Mouse (Mus musculus): ENCODE measurements at regions not wholly inside any gene's neighbourhood (a gene's known extent, or its start where the extent isn't known, plus 50 kb on each side); places are given as distances from the start of the nearest gene placed in this dataset.

DNA sequence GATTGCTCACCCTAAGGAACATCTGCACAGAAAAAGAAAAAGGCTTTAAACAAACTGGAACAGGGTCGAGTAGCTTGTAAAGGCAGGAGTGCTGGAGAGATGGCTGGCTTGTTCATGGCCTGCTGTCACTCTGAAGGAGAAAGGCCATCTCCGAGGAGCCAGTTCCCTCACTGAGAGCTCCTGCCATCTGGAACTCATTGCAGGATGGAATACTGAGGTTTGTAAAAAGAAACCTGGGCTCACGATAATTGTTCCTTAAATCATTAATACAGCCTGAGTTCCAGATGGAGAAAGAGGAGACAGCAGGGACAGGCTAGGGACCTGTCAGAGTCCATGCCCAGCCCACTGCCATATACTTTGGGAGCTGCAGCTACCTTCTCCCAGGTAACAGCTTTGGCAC is 100.8 kb upstream of the Gm12830 start:
- no peak for DNase-seq

DNA sequence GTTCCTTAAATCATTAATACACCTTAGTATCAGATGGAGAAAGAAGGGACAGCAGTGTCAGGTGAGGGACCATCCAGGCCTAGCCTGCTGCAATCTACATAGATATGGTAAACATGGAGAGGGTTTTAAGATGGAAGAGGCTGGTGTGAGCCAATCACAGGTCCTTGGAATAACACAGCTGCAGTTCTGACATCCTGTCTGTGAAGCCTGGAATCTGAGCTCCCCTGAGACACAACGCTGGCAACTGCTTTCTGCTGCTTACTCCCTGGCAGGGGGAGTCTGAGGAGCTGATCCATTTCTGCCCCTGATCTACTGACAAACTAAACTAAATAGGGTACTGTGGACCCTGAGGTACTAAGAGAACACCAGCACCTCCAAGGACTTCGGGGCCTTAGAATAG is 100.1 kb upstream of the Gm12830 start:
- no peak for DNase-seq

DNA sequence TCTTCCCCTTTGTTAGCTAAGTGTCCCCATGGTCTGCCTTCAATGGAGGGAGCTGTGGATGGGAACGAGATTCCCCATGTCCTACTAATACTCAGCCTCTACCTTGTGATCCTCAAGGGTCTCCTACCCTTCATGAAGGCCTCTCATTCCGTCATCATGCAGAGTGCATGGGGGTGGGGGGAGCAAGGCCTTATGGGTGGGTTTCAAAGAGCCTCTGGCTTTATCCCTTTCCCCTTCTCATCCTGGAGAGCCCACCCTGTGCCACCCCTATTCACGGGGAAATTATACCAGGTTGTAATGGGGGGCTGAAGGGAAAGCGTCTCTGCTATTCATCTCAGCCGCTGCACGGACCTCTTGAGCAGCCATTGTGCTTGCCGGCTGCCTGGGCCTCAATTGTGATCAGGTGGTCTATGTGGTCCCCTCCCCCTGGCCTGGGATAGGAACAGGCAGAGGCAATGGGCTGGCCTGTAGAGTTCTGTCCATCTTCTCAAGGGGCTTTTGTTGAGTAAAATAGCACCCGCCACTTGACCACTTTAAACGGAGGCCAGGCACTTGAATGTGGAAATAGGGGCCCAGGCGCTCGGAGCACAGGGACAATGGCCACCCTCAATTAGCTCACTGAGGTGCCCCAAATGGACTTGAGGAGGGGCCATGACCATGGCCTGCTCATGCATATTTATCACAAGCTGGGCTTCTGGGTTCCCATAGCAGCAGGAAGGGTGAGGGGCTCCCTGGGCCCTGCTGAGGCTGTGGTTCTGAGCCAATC is 93.1 kb upstream of the Gm12830 start:
- DNase-seq = no peak

DNA sequence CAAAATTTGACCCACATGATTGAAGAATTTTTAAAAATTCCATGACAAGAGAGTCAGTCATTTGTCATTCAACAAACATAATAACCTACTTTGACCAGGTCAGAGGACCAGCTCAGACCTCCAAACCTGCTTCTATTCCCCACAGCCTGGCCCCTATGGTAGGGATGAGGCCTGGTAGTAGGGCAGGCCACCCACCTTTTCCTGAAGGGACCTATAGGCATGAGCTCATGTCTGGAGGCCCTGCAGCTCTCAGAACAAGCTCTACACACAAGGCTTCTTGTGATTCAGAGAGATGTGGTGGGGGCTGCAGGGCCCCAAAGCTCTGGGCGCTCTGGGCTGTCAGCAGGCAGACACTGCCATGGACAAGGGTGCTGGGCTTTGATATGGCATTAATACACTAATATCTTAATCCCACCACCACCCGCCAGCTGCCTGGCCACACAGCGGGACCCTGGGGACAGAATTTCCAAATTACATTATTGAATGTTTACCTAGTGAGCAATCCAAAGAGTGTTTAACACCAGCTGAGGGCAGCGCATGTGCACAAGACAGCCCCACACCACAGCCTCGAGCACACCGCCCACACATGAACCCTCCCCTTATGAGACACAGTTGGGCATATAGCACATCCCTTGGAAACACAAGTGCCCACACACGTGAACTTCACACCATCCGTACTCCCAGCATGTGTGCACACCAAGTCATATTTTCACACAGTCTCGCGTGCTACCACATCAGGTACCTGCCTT is 88.1 kb upstream of the Gm12830 start:
- DNase-seq = no peak

DNA sequence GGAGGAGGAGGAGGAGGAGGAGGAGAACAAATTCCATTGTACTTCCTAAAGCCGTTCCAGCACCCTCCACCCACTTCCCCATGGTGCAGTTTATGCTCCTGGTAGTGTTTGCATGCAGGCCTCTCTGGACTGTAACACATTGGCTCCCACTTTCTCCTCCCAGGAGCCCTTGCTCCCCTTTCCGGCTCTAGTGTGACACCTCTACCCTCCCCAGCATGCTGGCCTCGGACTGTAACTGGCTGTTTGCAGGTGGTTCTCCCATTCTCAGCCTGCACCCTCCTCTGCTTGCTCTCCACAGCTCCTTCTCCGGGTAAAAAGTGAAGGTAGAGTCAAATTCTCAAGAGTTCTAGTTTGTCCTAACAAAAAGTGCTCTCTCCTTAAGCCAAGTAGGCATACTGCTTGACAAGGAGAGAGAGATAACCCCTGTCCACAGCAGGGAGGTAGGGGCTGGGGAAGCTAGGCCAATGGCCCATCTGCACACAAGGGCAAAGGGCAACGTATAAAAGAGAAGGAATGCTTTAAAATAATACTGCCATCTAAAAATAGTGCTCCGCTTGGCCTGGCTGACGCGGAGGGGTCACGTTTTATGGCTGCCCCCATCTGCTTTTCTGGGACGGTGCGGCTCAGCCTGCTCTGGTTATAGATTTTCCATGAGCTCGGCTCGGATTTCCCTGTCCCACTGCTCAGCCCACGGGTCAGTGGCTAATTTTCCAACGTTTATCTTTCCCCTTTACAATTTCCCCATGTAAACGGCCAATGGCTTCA is 82.4 kb upstream of the Gm12830 start:
- DNase-seq = no peak

DNA sequence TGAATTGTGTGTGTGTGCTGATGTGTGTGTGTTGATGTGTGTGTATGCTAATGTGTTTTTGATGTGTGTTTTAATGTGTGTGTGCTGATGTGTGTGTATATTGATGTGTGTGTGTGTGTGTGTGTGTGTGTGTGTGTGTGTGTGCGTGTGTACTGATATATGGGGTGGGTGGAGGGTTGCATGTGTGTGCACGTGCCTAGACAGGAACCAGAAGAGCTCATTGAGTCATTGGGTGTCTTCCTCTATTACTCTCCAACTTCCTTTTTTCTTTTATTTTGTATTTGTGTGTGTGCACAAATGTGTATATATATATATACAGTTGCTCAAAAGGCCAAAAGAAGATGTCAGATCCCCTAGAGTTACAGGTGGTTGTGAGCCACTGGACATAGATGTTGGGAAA is 73.4 kb upstream of the Gm12830 start:
- DNase-seq = no peak

DNA sequence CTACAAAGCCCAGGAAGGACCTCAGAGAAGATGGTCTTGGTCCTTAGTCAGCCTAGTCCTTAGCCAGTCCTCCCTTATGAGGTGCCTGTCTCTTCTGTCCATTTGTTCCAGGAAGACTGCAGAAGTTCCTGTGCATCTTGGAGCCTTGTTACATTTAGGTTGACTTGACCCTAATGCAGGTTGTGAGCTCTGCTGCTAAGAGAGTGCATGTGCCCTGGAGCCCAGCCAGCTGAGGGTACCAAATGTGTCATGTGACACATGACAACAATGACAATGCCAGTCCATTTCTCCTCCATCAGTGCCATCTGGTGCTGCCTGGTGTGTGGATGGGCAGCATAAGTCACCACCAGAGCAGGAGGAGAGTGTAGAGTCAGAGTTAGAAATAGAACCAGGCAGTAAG is 61.7 kb upstream of the Gm12830 start:
- no peak for DNase-seq

DNA sequence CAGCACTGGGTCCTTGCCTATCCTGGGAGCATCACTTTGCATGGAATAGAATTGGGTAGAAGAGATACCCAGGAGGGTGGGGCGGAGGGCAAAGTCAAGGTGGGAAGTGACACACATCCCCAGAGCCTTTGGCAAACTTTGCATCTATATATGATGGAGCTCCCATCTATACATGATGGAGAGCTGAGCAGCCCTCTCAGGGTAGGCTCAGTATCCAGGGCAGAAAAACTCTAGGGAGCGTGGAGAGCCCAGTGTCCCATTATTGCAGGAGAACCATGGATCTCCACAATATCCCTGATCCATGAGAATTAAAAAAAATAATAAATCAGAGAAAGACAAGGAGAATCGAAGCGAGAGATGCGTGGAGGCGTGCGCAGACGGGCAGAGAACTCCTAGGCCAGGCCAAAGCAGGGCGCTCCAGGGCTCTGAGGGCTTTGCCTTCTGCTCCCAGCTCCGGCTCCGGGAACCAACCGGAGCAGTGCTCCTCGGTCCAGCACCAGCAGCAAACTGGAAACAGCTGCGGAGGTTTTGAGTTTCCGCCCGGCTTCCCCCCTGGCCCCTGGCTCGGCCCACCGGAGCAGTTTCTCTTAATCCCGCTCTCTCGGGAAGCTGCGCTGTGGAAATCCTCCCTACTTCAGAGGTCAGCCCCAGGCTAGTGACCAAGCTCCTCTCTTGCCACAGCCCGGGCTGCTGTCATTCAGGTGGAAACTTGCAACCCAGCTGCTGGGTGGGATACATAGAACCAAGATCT is 54.7 kb upstream of the Gm12830 start:
- DNase-seq = peak; percentile 33

Measured in retina, postnatal 1 day (tissue).